Mouse (Mus musculus): ENCODE results near the gene Slc28a3.
A peak's percentile ranks its signal among the peaks of the same experiment; 100 is the strongest.

Gene Slc28a3

DNA sequence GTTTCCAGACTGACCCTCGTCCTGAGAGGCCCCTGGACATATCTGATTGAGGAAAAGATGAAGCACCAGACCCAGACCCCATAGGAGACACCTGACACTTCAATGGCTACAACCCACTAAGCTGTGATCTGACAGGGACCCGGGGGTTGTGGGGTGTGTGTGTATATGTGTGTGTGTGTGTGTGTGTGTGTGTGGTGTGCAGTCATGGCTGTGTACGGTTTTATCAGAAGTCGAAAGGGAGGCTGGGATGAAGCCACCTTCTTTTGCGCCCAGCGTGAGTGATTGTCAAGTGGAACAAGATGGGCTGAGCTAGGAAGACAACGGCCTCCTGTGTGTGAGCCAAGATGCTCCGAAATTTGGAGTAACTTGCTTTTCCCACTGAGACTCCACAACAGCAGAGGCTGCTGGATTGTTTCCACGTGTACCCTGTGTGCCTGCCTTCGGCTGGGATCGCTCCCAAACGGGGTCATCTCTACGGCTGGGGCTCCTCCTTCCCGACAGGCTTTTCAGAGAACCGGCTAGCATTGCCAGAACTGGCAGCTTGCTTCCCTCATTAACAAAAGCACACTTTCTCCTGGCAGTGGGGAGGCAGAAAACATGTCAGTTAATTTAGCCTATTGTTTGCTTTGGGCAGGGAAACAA, 50.1 kb downstream of the Slc28a3 start:
- no peak for DNase-seq (ENCODE audit: low spot score)

DNA sequence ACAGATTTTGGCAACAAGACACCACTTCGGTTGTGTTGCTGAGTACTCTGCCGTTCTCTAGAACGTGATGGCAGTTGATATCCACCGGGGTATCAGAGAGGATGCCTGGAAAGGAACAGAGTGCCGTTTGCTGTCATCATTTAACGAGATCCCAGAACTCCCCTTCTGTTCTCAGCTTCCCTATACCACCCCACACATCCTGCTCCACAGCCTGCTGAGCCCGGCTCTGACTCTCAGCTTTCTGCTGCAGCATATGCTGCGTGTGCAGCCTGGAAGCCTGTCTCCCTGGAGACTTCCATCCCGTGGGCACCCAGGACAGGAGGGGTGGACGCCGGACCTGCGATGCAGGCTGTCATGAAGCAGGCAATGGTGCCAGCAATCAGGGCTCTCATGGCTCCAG, 52.5 kb downstream of the Slc28a3 start:
- no peak for DNase-seq (ENCODE audit: low spot score)

DNA sequence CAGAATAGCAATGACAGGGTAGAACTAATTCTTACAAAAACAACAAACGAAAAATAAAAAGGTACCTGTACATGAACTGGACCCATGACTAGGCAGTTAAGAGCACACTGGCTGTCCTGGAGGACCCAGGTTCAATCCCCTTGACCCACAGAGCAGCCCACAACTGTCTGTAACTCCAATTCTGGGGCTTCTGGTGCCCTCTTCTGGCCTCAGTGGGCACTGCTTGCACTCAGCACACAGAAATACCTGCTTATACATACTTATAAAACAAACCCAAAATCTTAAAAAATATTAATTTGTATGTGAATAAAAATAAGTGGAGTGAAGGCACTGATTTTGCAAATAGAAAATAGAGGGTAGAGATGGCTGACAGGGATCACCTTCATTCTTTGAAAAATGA, 54.7 kb downstream of the Slc28a3 start:
- DNase-seq (ENCODE audit: low spot score) = no peak

DNA sequence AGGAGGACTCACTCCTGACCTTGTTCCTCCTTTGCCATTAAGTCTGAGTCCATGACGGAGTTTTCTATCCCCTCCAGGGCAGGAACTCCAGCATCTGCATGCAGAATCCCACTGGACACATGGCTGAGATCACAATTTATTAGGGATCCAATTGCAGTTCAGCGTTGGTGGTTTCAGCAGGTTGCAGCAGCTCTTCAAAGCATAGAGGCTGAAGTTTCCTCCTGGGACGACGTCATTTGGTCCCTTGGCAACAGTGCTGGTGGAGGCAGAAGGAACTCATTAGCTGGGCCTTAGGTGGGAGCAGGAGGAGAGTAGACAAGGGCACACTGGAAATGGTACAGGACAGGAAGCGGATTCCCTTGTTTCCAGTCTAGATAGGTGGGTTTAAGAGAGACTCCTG, 55.1 kb downstream of the Slc28a3 start:
- peak; percentile 47 for DNase-seq (ENCODE audit: low spot score)

DNA sequence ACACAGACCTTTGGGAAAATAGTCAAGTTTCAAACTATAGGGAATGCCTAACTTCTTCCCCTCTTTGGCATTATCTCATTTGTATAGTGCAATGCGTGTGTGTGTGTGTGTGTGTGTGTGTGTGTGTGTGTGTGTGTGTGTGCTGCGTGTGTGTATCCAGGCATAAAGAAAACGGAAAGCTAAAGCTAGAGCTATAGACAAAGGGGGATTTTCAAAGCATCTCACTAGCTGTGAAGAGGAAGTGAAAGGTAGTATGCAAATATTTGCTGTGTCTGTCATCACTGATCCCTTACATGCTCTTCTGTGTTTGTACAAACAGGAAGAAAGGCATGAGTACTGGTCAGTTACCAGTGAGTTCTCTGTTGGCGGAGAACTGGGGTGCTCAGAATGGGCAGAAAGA, 58.8 kb downstream of the Slc28a3 start:
- DNase-seq (ENCODE audit: low spot score) = no peak

DNA sequence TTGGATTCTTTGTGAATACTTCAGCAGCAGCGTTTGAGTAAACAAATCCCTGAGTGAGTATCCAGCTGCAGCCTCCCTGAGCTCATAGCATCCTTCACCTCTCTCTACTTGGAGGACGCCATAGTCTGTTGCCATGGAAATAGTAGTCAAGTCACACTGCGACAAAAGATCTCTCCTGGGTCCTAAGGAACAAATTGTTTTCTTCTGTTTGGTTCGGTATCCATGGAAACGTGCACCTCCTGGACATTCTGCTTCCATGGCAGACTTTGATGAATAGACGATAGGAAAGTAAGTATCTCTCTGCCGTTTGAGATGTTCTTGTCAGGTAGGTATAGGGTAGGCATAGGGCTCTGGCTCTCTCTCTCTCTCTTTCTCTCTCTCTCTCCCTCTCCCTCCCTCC, 63.1 kb downstream of the Slc28a3 start:
- DNase-seq (ENCODE audit: low spot score) = peak; percentile 42

DNA sequence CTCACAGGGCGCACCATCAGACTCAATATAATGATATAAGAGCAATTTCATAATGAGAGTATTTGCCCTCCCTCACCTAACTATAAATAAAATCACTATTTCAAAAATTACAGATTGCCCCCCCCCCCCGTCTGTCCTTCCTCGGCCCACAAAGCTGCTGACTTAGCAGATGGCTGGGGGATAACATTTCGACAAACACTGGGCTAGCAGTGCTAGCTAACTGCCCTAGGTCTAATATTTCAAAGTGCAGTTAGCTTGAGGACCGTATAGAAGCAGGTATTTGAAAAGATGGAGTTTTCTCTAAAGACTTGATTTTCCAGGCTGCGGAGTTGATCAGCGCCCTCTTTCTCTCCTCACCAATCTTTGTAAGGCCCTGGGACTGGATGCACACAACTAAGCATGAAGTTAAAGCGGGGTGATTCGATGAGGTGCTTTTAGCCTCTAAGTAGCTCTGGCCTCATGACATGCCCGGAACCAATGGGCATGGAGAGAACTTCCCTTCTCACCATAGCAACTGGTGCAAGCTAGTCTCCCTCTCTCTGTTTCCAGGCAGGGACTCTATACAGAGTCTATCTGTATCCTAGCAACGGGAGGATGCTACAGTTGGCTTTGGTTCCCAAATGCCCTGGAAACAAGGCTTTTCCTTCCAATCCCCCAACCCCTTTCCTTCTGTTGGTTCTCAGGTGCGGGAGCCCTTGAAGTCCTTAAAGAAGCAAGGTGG, 66.8 kb downstream of the Slc28a3 start:
- DNase-seq (ENCODE audit: low spot score) = peak; percentile 50

DNA sequence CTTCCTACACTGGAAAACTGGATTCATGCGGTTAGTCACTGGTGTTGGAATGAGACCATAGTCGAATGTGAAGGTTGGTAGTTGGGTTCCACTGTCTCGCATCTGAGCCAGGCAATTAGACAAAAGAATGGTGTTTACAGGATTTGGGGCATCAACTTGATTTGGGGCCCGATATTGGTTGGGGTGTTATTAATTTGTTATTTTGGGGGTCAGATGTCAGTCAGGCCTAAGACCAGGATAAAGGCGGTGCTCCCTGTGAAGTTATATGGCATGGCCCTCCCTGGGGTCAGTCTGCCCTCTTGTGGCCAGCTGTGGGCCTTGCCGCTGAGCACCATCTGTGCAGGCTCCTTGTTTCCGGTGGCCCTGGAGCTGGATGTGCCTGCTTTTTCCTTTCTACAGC, 67.6 kb downstream of the Slc28a3 start:
- peak; percentile 72 for DNase-seq (ENCODE audit: low spot score)

DNA sequence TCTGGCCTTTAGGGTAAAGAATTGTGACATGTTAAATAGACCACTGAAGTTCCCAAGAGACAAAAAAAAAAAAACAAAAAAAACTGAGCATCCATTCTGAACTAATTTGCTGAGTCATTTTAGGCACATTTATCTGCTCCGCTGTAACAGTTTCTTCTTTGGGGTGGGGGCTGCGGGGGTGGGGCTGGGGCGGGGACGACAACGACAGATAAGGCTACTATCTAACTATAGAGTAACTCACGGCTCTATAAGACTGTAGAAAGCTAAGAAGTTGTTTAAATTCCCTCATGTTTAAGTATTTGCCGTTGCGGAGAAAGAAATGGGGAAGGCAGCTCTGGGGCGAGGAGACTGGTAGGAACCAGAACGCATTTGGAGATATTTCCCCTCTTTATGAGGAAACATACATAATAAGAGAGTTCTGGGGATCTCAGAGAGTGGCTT, 68.1 kb downstream of the Slc28a3 start:
- DNase-seq (ENCODE audit: low spot score) = no peak

DNA sequence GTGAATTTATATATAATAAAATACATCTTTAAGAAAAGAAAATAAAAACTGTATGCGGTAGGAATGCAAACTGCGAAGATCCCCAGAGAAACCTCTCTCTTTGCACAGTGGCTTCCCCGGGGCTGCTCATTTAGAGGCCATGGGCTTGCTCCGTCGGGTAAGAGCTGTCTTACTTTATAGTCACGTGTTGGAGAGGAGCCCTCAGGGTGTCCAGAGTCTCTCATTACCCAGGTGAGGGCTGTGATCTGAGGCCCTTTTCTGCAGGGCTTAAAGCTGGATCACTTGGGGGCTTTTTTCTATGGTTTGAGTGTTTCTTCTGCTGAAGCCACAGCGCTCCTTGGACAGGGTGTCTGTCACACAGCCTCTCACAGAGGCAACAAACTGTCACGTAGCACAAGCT, 68.5 kb downstream of the Slc28a3 start:
- no peak for DNase-seq (ENCODE audit: low spot score)

DNA sequence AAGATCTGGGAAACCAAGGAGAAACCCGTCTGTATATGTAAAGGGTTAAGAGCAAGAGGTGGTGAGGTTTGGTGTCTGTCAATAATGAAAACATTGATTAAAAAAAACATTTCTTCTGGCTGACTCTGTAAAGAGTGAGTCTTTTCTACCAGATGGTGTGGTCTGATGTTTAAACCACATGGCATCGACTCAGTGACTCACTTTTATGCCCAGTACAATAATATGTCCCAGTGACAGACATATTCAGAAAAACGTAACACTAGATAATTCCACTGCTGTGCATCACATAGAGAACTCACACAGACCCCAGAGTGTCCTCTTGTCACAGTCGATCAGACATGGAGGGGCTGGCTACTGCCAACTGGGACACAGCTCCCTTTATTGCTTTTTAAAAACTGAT, 69.1 kb downstream of the Slc28a3 start:
- no peak for DNase-seq (ENCODE audit: low spot score)

DNA sequence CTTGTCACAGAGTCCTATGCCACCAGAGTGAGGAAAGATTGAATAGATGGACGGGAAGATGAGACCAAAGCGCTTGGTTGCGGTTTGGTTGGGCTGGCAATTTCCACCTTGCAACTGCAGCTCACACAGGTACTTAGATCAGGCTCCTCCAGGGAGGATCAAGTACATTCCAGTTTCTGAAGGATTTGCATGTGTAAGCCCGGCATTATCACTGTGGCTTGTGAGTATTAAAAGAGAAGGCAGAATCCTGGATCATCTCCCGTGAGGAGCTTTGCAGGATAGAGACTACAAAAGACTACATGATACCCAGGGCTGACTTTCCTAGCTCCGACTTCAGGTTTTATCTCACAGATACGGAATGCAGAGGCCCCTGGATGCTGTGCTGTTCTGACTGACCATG, 71.7 kb downstream of the Slc28a3 start:
- no peak for DNase-seq (ENCODE audit: low spot score)

DNA sequence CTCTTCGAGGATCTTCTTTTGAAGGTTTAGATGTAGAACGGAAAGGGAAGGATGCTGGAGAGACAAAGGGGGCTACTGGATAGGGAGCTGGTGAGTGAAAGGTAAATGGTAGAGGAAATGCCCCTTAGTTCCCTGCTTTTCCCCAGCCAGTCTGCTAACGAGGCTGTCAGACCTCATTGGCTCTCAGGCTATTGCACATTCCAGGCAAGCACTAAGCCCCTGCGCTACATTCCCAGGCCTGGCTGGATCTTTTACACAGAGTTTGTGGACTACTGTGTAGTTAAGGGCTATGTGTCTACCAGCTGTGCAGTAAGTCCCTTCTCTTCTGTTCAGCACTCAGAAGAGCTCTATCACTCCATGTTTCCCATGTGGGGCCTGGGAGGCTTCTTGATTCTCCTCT, 72.3 kb downstream of the Slc28a3 start:
- DNase-seq (ENCODE audit: low spot score) = no peak

DNA sequence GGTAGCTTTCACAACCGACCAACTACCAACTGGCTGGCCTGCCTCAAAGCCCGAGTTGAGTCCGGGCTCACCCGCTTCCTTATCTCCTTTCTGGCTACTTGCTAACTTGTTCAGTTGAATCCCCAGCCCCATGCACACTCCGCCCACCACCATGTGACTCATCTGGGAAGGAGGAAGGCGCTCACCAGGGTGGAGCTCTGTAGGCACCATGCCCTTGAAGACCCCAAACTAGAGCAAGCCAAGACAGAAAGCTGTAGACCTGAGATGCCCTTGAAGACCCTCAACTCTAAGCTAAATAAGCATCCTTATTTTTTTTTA, 72.8 kb downstream of the Slc28a3 start:
- DNase-seq (ENCODE audit: low spot score) = no peak

DNA sequence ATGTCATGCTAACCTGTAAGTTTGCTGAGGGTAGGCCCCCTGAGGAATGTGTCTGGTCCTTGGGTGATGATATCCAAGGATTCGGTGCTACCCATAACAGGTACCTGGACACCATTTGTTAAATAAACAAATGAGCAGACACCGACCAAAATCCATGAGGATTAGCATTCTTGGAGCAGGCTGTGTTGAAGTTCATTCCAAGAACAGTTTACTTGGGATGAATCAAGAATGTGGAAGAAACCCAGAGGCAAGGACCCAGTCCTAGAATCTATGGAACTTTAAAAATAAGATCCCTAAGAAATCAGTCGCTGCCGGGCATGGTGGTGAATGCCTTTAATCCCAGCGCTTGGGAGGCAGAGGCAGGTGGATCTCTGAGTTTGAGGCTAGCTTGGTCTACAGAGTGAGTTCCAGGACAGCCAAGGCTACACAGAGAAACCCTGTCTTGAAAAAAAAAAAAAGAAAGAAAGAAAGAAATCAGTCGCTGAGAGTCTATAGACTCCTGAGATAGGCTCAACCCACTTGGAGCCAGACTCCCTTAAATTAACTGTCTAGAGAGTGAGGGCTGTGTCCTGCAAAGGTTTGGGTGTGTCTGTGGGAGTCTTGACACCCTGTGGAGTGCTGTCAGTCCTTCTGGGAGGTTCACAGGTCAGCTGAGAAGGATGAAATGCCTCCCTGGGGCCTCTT, 73.3 kb downstream of the Slc28a3 start:
- DNase-seq (ENCODE audit: low spot score) = no peak

DNA sequence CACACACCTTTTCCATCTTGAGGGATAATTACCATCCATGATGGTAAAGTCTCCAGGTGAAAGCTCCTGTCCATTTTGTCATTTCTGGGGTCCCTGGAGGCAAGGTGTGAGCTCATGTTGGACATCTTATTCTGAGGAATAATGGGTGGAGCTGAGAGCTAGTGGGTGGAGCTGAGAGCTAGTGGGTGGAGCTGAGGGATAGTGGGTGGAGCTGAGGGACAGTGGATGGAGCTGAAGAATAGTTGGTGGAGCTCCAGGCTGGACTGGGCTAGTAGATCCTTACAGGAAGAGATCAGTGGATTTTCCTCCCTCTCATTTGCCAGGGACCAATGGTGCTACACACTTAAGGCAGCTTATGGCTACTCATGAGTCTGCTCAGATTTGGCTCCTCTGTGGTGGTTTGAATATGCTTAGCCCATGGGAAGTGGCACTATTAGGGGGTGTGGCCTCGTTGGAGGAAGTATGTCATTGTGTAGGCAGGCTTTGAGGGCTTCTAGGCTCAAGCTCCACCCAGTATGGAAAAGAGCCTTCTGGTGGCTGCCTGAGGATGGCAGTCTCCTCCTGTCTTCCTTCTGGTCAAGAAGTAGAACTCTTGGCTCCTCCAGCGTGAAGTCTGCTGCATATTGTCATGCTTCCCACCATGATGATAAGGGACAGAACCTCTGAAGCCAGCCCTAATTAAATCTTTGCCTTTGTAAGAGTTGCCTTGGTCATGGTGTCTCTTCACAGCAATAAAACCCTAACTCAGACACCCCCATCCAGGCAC, 74.0 kb downstream of the Slc28a3 start:
- no peak for DNase-seq (ENCODE audit: low spot score)

DNA sequence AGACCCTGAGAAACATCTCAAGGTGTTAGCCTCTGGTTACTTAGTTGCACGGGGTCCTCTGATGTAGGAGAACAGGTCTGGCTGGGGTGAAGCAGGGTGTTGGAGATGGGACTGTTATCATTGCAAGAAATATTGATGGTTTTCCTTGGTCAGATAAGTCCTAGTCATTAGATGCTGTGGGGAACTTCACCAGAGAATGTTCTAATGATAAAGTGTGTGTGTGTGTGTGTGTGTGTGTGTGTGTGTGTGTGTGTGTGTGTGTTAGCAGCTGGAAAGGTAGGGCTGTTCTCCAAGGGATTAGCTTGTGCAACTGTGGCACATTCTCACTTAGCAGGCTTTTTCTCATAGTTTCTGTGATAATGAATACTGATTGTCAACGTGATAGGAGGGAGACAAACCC, 75.4 kb downstream of the Slc28a3 start:
- no peak for DNase-seq (ENCODE audit: low spot score)

DNA sequence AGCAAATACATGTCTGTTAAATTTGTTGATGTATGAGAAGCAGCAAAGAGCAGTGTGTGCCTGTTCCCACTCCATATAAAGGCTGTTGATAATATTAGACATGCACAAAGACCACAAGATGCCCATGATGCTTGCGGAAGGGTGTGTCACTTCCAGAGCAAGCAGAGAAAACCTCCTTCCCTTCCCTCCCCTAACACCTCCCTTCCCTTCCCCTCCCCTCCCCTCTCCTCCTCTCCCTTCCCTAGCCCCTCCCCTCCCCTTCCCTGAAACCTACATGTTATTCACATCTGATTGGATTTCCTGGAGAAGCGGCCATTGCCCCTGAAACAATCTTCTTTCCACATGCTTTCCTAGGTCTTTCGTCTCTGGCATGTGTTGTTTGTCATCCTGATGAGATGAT, 75.8 kb downstream of the Slc28a3 start:
- no peak for DNase-seq (ENCODE audit: low spot score)

DNA sequence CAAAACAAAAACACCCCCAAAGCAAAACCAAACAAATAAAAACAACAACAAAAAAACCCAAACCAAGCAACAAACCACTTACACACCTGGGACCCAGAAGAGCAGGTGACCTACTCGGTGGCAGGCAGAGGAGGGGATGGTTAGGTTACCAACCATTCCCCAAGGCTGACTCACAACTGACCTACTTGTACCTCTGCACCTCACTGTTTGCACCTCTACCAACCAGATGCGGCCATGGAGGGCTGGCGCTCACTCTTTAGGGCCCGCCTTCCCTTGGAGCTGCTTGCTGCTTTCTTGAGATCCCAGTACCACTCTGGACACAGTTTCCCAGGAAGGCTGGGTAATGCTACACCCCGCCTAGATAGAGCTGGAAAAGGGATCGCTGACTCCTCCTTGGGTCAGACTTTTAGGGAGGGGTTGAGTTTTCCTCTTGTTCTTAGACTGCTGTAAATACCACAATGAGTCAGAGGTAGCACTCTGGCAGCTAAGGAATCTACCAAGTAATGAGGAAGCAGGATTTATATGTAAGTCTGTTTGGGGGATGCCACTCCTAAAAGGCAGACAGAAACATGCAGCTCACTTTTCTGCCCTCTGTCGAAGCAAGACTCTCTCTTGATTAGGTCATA, 76.3 kb downstream of the Slc28a3 start:
- no peak for DNase-seq (ENCODE audit: low spot score)

DNA sequence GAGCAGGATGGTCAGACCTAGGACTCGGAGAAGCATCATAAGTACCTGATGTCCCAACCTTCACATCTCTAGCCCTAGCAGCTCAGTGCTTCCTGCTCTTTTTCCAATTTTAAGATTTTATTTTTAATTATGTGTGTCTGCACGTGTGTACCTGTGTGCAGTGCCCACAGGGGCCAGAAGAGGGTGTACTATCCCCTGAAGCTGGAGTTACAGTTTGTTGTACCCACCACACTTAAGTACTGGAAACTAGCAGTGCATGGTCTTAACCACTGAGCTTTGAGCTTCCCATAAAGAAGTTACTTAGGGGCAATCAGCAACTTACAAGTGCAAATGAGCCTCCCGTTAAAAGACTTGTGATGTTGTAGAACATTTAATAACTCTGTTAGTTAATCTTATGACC, 86.1 kb downstream of the Slc28a3 start:
- no peak for DNase-seq (ENCODE audit: low spot score)

DNA sequence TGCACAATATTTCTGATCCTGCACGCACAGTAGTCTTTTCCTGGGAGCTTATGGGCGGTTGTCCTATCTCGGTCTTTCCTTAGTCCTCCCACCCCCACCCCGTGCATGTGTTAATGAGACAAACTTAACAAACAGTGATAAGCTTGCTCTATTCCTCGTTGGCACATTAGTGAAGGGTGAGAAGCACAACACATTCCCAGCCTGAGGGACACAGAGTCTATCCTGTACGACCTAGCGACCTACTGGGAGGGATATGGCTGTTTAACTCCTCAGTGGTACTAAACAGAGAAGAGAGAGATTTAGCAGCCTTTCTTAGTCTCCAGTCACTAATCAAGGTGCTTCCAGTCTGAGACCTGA, 86.9 kb downstream of the Slc28a3 start:
- no peak for DNase-seq (ENCODE audit: low spot score)

DNA sequence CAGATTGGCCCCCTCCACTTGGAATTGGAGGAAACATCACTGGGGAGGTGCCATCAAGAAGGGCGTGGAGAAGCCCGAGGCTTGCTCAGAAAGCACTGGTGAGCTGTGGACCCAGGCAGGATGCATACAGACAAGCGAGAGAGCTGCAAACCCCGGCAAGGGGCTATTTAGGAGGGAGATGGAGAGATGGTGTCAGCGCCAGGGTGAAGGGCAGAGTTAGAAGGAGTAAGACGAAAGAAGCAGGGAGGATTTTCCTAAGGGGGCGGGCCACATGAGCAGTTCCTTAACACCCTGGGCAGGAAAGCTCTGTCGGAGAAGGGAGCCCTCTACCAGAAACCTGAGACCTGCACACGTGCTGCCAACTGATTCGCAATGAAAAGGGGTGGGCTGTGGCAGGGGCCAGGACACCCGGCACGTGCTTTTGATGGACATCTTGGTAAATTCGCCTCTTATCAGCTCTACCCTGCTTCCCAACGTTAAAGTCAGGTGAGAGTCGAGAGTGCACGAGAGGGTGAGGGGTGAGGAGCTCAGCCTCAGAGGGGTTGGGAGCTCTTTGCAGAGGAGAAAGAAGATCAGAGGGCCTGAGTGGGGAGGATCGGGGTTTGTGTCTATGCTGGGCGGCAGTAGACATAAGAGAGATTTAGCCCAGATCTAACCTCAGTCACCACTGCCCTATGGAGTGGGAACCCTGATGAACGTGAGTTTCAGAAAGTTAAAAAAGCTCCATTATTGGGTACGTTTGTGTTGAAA, 87.5 kb downstream of the Slc28a3 start:
- no peak for DNase-seq (ENCODE audit: low spot score)
